Mouse (Mus musculus) midbrain, embryonic 16.5 days (tissue): ENCODE results near the gene Mybpc3. TPM values are rescaled to one million over a fixed set of nuclear protein-coding genes. Genes with fewer than 3 reads are reported as not detected.
"Not testable (repeated sequence)": the region's sequence is repeated elsewhere in the genome, so short reads cannot be mapped to it uniquely, and the experiment has no call there.

Experiments used
- ATAC-seq: fragments of 200-750 bp; cut with Nextera tagmentation; 2 replicates; pipeline ENCODE4 v1.8.0; 2017; ENCODE audit warnings: moderate TSS enrichment
- H3K27ac ChIP-seq: fragments of 300-500 bp; sonication (generic); 2 replicates; pipeline ENCODE4 v1.5.1; 2014; ENCODE audit warnings: mild to moderate bottlenecking, low read length, mixed read lengths
- H3K27me3 ChIP-seq: fragments of 300-500 bp; sonication (generic); 2 replicates; pipeline ENCODE4 v1.6.1; 2014; ENCODE audit warnings: low read depth, low read length, mixed read lengths; ENCODE audit not compliant: control insufficient read depth, insufficient read depth
- H3K36me3 ChIP-seq: fragments of 300-500 bp; sonication (generic); 2 replicates; pipeline ENCODE4 v1.6.1; 2014; ENCODE audit warnings: mild to moderate bottlenecking, low read length, moderate library complexity, mixed read lengths; ENCODE audit not compliant: control insufficient read depth, insufficient read depth
- H3K4me1 ChIP-seq: fragments of 300-500 bp; sonication (generic); 2 replicates; pipeline ENCODE4 v1.6.1; 2014; ENCODE audit warnings: mild to moderate bottlenecking, low read length, mixed read lengths; ENCODE audit not compliant: control insufficient read depth, insufficient read depth
- H3K4me2 ChIP-seq: fragments of 300-500 bp; sonication (generic); 2 replicates; pipeline ENCODE4 v1.6.1; 2014; ENCODE audit warnings: mild to moderate bottlenecking, low read length, mixed read lengths
- H3K4me3 ChIP-seq: fragments of 300-500 bp; sonication (generic); 2 replicates; pipeline ENCODE4 v1.5.1; 2014; ENCODE audit warnings: low read depth, mild to moderate bottlenecking, low read length, moderate library complexity, mixed read lengths
- H3K9ac ChIP-seq: fragments of 300-500 bp; sonication (generic); 2 replicates; pipeline ENCODE4 v1.6.1; 2014; ENCODE audit warnings: low read depth, low read length, mixed read lengths
- H3K9me3 ChIP-seq: fragments of 300-500 bp; sonication (generic); replicated peaks from 2 replicates; pipeline ENCODE4 v1.6.1; 2014; ENCODE audit warnings: mild to moderate bottlenecking, low read length, mixed read lengths; ENCODE audit not compliant: control insufficient read depth, poor library complexity, severe bottlenecking
- WGBS: fragments of 180-500 bp; shearing (Covaris S2); extraction: QIAGEN DNeasy Blood & Tissue Kit; methylation state at CpG from one replicate; pipeline ENCODE4 v1.1.7; 2014; 5-methylcytosine and 5-hydroxymethylcytosine counted together
- polyA plus RNA-seq: library from polyadenylated mRNA; unstranded; fragments of >200 nt; fragmentation: Nextera tagmentation; extraction: Ambion mirVana; gene quantifications from 2 replicates; pipeline ENCODE4 v1.2.1, GENCODE M21; 2015

The Mybpc3 gene
- polyA plus RNA-seq, 1 experiment from 2014 or later: 0.04 TPM

DNA sequence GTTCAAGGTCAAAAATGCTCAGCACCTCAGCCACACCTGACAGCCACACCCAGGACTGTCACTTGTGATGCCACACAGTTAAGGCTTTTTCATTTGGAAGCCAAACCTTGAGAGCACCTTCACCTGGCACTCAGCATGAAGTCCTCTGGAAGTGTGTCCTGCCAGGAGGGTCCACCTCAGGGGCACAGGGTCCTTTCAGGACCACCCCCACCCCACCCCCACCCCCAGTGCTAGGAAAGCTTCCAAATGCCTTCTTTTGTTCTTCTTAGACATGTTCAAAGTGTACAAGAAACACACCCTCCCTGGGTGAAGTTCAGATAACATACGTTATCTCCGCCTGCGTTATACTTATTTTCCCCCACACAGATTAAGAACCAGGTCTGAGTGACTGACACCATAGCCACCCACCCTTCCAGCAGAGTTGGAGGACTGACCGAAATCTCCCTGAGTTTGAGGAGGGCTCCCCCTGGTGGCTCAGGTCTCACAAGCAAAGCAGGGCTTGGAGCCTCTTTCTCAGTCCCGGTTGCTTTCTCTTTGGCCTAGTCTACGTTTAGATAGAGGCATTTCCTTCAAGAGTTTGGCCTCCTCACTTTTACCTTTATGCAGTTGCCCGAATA is 16.7 kb upstream of the Mybpc3 start:
- H3K9ac ChIP-seq: no peak overlapping the region
- no peaks in the 10 kb centered on the region for H3K27me3 ChIP-seq
- H3K27ac ChIP-seq: no peak overlapping the region
- no peak overlapping the region for H3K4me3 ChIP-seq
- no peak overlapping the region for H3K4me2 ChIP-seq
- peak; percentile 87 for ATAC-seq
- no peaks in the 10 kb centered on the region for H3K36me3 ChIP-seq
- no peaks in the 10 kb centered on the region for H3K4me1 ChIP-seq
- WGBS: 6% methylated on average over 7 of the region's 7 CpGs
- H3K9me3 ChIP-seq: no peaks in the 10 kb centered on the region

DNA sequence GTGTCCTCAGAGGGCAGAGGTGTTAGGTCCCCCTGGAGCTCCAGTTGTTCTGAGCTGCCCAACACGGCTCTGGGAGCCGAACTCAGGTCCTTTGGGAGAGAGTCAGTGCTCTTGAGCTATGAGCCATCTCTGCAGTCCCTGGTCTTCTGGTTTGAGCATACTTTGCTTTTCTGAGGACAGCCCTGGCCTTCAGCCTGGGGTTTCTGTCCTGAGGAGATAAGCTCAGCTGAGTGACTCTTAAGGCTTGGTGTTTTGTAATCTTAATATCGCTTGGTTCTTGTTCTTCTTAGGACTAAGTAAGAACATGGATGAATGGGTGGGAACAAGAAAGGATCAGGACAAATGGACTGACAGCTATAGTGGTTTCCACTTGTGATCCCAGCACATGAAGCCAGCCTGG is 9.8 kb upstream of the Mybpc3 start:
- Histone ChIP-seq H3K4me2 (no peak overlapping the region), H3K27me3 (no peaks in the 10 kb centered on the region), H3K36me3 (no peaks in the 10 kb centered on the region), H3K9ac (no peak overlapping the region), H3K27ac (no peak overlapping the region), H3K4me3 (no peak overlapping the region), H3K4me1 (no peaks in the 10 kb centered on the region), H3K9me3 (no peaks in the 10 kb centered on the region)
- 91% methylated on average over 3 of the region's 3 CpGs for WGBS
- no peak for ATAC-seq

DNA sequence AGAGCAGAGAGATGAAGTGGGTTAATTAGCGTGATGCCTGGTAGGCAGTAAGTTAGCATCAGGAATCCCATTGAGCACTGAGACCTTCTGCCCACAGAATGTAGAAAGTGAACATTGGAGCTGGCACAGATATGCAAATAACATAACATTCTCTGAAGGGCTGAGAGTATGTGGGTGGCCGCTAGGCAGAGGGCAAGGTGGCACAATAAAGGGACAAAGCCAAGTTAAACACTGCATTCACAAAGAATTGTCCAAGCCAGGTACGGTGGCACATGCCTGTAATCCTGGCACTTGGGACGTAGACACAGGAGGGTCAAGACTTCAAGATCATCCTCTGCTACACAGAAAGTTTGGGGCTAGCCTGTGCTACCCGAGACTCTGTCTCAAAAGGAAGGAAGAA is 8.7 kb upstream of the Mybpc3 start:
- 76% methylated on average over 5 of the region's 5 CpGs for WGBS
- no peak for ATAC-seq
- H3K27ac ChIP-seq: no peak overlapping the region

DNA sequence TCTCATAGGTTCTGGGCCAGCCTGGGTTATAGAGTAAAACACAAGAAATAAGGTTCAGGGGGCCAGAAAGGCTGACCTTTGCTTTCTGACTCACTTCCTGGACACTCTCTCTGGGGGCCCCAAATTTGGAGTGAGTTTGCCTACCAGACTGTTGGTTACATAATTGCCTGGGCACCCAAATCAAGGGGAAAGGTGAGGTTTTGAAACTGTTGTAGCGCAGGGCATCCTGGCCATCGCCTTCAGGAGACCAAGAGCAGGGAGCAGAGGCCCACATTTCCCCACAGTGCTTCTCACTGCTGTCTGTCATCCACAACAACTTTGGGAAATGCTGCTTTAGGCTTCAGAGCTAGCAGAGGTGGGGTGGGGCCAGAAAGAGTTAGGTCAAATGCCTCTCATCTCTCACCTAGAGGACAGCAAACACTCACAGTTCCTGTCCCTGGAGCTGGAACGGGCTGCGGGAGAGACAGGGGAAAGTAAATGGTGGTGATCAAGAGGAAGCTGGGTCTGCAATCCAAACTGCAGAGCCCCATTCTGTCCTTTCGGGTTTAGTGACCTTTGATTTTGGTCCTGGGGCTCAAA is 8.0 kb upstream of the Mybpc3 start:
- Histone ChIP-seq H3K4me1 (no peaks in the 10 kb centered on the region), H3K27ac (no peak overlapping the region), H3K4me2 (no peak overlapping the region), H3K4me3 (no peak overlapping the region), H3K36me3 (no peaks in the 10 kb centered on the region), H3K9ac (no peak overlapping the region), H3K27me3 (no peaks in the 10 kb centered on the region), H3K9me3 (no peaks in the 10 kb centered on the region)
- WGBS: 93% methylated on average over 5 of the region's 5 CpGs
- no peak for ATAC-seq

More for the DNA sequence above, 8.7 kb upstream of the Mybpc3 start:
- Histone ChIP-seq H3K9me3 (no peaks in the 10 kb centered on the region), H3K36me3 (no peaks in the 10 kb centered on the region), H3K4me2 (no peak overlapping the region), H3K4me1 (no peaks in the 10 kb centered on the region), H3K4me3 (no peak overlapping the region), H3K9ac (no peak overlapping the region), H3K27me3 (no peaks in the 10 kb centered on the region)

DNA sequence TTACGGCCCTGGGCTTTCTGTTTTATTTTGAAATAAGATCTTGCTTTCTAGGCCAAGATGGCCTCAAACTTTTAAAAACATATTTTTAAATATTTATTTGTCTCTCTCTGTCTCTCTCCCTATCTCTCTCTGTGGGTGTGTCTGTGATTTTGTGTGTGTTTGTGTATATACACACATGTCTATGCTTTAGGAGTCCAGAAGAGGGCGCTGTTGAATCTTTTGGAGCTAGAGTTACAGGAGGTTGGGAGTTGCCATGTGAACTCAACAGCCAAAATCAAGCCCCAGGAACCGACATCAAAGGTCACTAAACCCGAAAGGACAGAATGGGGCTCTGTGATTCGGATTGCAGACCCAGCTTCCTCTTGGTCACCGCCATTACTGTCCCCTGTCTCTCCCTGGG is 7.5 kb upstream of the Mybpc3 start:
- Histone ChIP-seq H3K9ac (no peak overlapping the region), H3K4me1 (no peaks in the 10 kb centered on the region; the same call in 1 of the 2 replicates), H3K4me2 (no peak overlapping the region), H3K27me3 (no peaks in the 10 kb centered on the region), H3K27ac (no peak overlapping the region), H3K9me3 (no peaks in the 10 kb centered on the region), H3K36me3 (no peaks in the 10 kb centered on the region), H3K4me3 (no peak overlapping the region)
- 70% methylated on average over 6 of the region's 6 CpGs for WGBS
- no peak for ATAC-seq

DNA sequence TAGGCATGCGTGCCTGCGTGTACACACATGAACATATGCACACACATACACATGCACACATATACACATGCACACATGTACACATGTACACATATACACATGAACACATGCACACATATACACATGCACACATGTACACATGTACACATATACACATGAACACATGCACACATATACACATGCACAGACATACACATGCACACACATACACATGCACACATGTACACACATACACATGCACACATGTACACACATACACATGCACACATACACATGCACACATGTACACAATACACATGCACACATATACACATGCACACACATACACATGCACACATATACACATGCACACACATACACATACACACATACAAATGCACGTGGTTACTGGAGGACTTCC is 6.1 kb upstream of the Mybpc3 start:
- not testable (repeated sequence) for H3K9me3 ChIP-seq, H3K9ac ChIP-seq, H3K27ac ChIP-seq, H3K4me1 ChIP-seq, H3K27me3 ChIP-seq, H3K4me2 ChIP-seq, ATAC-seq, H3K36me3 ChIP-seq, H3K4me3 ChIP-seq
- 96% methylated on average over 3 of the region's 3 CpGs for WGBS

DNA sequence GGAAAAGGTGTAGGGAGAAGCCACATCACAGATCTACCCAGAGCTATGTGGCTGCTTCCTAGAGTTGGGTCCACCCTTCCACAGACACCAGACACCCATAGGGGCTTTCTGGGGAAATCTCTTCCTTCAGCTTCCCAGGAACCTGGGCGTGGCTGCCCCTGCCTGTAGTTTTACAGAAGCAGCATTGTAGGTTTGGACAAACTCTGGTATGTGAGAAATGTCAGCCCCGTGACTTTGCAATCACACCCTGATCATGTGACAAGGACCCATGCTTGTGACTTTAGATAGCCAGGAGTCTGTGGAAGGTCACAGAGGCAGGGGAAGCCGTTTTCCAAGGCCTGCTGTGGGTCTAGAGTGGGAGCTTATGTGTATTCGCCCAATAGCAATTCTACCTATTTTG is 5.5 kb upstream of the Mybpc3 start:
- H3K4me3 ChIP-seq: no peak overlapping the region
- no peaks in the 10 kb centered on the region for H3K36me3 ChIP-seq
- no peak overlapping the region for H3K27ac ChIP-seq
- ATAC-seq: no peak
- H3K9ac ChIP-seq: no peak overlapping the region
- no peak overlapping the region for H3K4me2 ChIP-seq
- H3K9me3 ChIP-seq: no peaks in the 10 kb centered on the region
- no peaks in the 10 kb centered on the region for H3K27me3 ChIP-seq
- WGBS: 64% methylated on average over 4 of the region's 4 CpGs
- H3K4me1 ChIP-seq: no peaks in the 10 kb centered on the region; the same call in 1 of the 2 replicates

DNA sequence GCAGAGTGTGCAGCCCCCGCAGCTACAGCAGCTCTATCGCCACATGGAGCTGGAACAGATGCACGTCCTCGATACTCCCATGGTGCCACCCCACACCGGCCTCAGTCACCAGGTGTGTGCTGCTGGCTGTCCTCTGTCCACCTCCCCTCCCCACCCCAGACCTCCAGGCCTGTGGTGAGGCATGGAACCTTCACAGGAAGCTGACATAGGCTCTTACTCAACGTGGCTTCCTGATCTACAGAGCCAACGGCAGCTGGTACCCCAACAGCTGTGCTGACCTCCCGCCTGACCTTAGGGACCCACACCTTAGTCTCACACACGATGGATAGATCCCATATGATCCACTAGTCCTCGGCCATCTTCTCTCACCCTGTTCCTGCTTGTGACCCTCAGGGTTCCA is 4.6 kb upstream of the Mybpc3 start:
- 84% methylated on average over 10 of the region's 10 CpGs for WGBS
- H3K4me3 ChIP-seq: no peak overlapping the region
- ATAC-seq: no peak
- H3K4me2 ChIP-seq: no peak overlapping the region
- H3K27me3 ChIP-seq: no peaks in the 10 kb centered on the region
- no peaks in the 10 kb centered on the region for H3K36me3 ChIP-seq
- no peak overlapping the region for H3K27ac ChIP-seq
- no peak overlapping the region for H3K9ac ChIP-seq
- no peaks in the 10 kb centered on the region for H3K9me3 ChIP-seq
- no peaks in the 10 kb centered on the region; the same call in 1 of the 2 replicates for H3K4me1 ChIP-seq

DNA sequence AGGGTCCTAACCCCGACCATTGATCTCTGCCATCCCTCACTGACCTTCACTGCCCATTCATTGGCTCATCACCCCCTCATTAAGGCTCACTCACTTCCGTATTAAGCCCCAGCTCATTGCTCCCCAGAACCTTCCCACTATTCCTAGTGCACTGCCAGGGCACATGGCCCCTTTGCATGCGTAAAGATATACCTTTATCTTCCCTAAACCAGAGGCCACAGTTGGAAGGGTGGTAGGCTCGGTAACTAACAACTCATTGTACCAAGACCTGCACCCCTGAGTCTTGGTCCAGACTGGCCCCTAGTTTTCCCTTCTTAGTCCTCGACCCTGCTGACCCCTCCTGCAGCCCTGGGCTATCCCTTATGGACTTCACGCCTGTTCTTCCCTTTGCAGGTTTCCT is 4.1 kb upstream of the Mybpc3 start:
- no peak overlapping the region for H3K9ac ChIP-seq
- no peaks in the 10 kb centered on the region for H3K9me3 ChIP-seq
- WGBS: 70% methylated on average over 6 of the region's 6 CpGs
- ATAC-seq: no peak
- H3K4me3 ChIP-seq: no peak overlapping the region
- no peaks in the 10 kb centered on the region; the same call in 1 of the 2 replicates for H3K4me1 ChIP-seq
- H3K27ac ChIP-seq: no peak overlapping the region
- no peak overlapping the region for H3K4me2 ChIP-seq
- no peaks in the 10 kb centered on the region for H3K36me3 ChIP-seq
- no peaks in the 10 kb centered on the region for H3K27me3 ChIP-seq
